Mouse (Mus musculus): ENCODE data around the gene Epas1.

Gene Epas1

DNA sequence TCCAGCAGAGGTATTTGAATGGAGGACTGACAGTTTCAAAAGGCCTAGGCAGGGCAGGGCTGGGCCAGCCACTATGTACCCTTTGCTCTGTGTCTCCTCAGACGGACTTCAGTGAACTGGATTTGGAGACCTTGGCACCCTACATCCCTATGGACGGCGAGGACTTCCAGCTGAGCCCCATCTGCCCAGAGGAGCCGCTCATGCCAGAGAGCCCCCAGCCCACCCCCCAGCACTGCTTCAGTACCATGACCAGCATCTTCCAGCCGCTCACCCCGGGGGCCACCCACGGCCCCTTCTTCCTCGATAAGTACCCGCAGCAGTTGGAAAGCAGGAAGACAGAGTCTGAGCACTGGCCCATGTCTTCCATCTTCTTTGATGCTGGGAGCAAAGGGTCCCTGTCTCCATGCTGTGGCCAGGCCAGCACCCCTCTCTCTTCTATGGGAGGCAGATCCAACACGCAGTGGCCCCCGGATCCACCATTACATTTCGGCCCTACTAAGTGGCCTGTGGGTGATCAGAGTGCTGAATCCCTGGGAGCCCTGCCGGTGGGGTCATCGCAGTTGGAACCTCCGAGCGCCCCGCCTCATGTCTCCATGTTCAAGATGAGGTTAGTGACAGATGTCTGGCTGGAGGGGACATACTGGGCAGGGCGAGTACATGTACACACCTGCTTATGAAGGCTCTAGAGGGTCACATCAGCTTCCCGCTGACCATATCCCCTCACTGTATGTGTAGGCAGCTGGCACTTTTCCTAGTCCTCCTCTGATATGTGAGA is 74.1 kb downstream of the Epas1 start:
- DNase-seq (ENCODE audit: extremely low spot score), result no peak

DNA sequence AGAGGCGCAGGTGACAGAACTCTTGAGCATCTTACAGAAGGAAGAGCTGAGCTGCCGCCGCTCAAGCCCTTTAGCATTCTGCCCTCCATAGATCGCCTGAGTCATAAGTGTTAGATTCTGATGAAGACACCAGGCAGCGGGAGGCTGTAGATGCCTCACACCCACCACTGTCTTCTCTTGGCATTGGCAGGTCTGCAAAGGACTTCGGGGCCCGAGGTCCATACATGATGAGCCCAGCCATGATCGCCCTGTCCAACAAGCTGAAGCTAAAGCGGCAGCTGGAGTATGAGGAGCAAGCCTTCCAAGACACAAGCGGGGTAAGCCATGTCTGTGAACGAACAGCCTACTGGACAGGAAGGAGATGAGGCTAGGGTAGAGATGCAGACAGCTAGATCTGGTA is 75.0 kb downstream of the Epas1 start:
- no peak for DNase-seq (ENCODE audit: extremely low spot score)

DNA sequence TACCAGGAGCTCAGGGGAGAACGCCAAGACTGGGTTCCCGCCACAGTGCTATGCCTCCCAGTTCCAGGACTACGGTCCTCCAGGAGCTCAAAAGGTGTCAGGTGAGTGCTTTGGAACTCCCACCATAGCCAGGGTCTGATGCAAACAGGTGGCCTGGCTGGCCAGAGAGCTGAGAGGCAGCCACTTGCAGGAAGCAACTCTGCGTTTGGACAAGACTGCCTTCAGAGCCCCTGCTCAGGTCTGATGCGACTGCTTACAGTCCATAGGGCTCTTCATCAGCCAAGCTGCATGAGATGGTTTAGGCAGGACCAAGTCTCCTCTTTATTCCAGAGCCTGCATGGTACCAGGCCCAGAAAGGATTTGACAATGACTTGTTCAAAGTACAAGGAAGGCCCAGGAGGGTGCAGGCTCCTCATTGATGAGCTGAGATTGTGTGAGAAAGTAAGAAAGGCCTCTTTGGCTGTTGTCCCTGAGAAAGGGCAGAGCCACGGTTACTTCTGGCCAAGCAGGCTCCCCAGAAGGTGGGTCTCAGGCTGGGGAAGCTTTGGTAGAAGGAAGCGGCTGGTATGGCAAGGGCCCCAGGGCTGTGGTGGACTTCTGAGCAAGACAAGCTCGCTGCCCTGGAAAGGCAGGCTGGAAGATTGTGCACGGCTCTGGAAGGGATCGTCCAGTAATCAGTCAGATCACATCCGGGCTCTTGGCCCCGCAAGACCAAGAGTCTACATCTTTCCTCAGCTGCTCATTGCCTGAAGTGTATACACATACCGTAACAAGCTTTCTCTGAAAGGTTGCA is 76.1 kb downstream of the Epas1 start:
- no peak for DNase-seq (ENCODE audit: extremely low spot score)

DNA sequence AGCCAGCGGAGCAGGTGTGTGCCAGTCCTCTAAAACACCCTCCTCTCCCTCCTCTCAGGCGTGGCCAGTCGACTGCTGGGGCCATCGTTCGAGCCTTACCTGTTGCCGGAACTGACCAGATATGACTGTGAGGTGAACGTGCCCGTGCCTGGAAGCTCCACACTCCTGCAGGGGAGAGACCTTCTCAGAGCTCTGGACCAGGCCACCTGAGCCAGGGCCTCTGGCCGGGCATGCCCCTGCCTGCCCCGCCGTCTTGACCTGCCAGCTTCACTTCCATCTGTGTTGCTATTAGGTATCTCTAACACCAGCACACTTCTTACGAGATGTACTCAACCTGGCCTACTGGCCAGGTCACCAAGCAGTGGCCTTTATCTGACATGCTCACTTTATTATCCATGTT is 77.4 kb downstream of the Epas1 start:
- DNase-seq (ENCODE audit: extremely low spot score), result no peak

DNA sequence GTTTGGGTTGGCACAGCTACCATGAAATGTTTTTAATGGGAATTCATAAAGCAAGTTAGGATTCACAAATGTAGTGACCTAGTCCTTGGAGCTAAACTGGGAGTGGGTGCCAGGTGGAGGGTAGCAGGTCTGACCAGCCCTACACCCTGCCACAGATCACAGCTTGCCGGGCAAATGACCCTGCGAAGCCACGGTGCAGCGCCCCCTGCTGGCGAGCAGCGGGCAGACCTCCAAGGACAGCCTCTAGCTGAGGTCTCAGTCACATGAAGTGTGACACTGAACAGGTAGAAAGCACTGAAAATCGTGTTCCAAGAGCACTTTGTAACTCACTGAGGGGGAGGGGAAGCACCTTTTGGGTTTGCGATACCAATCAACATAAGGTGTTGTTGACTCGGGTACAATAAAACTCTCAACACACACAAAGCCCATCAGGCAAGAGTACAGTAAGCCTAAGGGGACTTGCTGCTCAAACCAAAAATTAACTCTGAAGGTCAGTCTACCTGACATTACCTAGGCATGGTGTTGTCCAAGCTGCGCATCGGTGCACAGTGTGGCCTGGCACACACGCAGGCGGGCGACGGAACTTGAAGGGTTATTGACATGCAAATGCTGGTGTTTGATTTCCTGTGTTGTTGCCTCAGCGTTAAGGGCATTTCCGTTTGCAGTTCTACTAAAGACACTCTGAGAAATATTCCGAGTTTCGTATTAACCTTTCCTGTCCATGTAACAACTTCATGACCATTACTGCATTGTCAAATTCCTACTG is 79.2 kb downstream of the Epas1 start:
- DNase-seq (ENCODE audit: extremely low spot score), result peak; percentile 24

DNA sequence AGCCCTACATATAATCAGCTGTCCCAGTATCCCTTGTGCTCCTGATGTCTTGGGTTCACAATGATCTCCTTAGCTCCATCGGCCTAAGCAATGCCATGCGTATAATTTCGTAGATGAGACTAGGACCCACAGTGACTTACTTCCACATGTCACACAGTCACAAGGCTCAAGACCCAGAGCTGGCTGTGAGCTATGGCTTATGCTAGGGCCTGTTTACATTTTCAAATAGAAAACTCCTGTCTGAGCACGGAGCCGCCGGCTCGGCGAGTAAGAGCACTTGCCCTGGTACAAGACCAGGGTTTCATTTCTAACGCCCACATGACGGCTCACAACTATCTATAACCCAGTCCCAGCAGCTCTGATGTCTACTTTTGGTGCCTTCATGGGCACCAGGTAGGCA is 80.4 kb downstream of the Epas1 start:
- no peak for DNase-seq (ENCODE audit: extremely low spot score)

DNA sequence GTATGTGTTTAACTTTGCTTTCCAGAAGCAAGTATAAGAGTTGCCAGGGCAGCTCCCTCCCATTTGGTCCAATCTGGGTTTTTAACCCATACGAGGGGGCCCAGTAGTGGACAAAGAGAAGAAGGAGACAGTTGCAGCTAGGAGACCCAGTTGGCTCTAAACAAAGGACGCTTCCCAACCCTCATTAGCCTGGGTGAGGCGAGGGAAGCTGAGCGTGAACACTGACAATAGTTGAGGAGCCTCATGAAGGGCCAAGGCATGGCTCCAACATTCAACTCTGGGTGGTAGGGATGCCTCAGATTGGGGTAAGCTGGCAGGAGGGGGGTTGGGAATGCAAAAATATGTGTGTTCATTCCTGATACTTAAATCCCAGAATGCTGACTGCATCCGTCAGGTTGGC is 85.8 kb downstream of the Epas1 start:
- no peak for DNase-seq (ENCODE audit: extremely low spot score)

DNA sequence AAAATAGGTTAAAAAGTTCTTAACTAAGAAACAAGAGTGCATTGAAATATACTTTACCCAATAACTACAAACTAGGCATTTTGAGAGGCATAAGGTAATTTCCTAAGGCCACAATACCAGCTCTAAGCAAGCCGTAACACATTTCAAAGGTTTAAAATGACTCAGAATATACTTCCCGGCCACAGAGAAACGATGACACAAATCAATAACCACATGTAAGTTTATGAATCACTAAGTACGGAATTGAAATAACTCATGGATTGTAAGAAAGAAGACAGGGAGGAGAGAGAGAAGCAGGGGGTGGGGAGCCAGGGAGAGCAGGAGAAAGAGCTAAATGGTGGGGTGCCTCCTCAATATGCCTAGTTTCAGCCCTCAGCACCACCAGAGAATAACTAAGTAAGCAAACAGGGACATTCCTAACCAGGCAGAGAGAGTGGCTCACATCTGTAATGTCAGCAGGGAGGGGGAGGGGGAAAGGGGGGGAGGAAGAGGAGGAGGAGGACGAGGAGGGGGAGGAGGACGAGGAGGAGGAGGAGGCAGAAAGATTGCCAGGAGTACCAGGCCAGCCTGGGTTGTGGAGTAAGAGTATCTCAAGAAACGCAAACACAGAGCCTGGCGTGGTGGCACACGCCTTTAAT is 97.3 kb downstream of the Epas1 start:
- DNase-seq (ENCODE audit: extremely low spot score), result no peak

DNA sequence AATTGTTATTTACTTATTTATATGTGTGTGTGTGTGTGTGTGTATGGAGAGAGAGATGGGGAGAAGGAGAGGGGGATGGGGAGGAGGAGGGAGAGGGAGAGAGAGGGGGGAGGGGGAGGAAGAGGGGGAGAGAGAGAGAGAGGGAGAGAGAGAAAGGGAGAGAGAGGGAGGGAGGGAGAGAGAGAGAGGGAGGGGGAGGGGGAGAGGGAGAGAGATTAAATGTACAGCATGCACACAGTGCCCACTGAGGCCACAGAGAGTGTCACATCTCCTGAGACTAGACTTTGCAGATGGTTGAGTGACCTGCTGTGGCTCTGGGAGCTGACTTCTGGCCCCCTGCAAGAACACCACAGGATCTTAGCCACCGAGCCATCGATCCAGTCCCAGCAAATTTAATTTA is 98.3 kb downstream of the Epas1 start:
- DNase-seq (ENCODE audit: extremely low spot score), result no peak

DNA sequence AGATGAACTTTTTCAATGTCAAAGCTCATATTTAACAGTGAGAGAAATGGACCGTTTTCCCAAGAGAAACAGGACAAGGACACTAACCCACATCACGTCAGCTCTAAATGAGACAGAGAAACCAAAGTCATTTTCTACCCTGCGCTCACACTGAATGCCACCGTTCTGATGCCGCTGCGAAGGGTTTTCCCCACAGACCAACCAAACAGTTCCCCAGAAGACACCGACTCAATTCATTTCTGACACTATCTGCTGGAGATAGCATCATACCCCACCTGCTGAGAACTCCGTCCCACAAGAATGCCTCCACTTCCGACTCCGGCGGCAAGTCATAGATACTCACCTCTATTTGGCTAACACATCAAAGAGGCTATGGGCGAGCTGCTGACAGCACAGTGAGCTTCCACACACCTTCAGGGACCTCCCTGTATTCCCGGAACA is 99.1 kb downstream of the Epas1 start:
- DNase-seq (ENCODE audit: extremely low spot score), result no peak

DNA sequence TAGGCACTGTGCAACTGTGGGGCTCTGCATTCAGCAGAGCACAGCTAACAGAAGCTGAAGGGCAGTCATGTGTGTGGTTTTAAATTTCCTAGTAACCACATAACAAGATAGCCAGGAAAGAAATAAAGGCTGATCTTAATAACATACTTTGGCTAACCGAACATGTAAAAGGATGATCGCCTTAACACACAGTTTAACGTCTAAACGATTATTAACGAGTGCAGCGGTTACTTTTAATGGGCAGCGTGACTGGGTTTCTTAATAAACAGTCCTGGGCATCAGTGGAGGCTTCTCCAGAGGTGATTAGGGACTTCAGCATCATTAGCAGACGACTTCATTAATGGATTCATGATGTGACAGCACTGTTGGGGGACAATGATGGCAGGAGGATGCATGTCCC is 117.1 kb downstream of the Epas1 start:
- DNase-seq (ENCODE audit: extremely low spot score), result no peak

DNA sequence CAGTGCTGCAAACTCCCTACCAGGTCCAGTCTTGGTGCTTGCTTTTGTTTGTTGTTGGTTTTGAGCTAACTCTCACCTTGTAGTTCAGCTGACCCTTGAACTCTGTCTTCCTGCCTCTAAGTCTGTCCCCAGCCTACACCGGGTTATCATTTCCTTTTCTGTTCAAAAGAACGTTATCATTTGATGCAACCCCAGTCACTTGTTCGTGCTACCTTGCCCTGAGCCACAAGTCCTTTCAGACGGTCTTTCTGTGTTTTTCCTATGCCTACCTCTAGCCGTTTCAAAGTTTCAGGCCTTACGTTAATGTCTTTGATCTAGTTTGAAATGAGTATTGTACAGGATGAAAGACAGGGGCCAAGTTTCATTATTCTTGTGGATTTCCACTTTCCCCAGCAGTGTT is 119.1 kb downstream of the Epas1 start:
- no peak for DNase-seq (ENCODE audit: extremely low spot score)

DNA sequence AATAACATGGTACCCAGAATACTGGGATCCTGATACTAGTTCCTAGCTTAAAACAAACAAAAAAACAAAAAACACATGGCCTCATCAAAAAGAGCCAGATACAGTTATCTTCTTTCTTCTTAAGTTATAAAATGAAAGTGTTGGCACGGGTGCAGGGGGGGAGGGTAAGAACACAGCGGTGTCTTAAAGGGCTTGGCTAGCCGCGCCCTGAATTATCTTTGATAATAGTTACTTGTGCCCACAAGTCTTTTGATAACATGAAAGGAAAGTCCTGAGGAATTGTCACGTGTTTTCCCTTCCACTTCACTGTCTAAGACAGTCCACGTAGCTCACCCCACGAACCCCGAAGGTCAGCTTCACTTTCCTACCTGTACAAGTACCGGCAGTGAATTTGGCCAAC is 123.4 kb downstream of the Epas1 start:
- DNase-seq (ENCODE audit: extremely low spot score), result no peak

DNA sequence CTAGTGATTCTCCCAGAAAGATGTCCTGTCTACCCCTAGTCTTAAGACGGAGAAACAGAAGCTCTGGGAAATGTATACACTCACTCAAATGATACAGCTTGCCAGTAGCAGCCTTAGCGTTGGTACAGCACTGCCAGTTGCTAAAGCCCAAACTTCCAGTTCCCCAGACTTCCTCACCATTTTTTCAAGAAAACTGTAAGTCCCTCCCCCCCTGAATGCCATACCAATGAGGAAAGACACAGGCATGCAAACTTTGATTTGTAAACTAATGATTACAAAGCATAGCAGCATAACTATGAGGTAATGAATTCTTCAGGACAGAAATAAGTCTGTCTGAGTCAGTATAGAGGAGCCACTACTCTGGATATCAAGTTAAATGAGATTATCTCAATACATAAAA is 124.2 kb downstream of the Epas1 start:
- DNase-seq (ENCODE audit: extremely low spot score), result no peak

DNA sequence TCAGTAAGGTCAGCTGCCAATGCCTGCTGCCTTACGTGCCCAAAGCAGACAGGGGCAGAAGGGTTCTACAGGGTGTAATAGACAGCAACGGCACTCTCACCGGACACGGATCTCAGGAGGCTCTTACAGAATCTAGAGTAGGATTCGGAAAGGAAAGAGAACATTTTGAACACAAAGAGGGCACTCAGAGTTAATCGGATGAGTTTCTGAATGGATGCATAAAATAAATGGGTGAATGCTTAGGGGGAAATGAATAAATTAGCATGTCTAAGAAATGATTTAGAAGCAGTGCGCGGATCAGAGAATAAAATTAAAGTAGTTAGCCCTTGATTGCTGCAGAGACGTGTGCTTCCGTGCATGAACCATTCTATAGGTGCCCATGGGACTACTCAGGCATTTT is 126.6 kb downstream of the Epas1 start:
- DNase-seq (ENCODE audit: extremely low spot score), result no peak

DNA sequence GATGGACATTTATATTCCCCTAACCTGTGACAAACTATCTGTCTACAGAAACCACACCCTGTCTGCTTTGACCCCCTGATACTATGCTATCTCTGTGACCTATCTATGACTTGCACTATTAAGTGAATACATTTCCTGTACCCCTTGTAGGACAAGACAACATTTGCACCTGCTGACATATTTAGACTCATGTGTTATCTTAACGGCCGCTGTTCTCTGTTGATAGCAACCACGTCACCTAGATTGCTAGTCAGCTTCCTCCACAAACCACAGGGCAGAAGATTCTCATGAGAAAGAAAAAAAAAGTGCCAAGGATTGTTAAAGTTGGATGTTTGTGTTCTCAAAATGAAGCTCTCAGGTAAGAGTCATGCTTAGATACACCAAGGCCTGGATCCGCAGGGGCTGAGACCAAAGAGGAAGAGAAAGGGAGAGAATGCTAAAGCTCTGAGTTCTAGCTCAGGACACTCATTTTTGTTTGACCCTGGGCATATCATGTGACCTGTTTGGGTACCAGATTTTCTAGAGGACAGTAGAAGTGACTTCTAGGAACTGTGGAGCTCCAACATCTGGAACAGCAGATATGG is 127.1 kb downstream of the Epas1 start:
- DNase-seq (ENCODE audit: extremely low spot score), result no peak

Measured in embryo, embryonic 9.5 days (tissue).